Mouse (Mus musculus) olfactory bulb, adult 2 months (tissue): ENCODE measurements at regions not wholly inside any gene's neighbourhood (a gene's known extent, or its start where the extent isn't known, plus 50 kb on each side); places are given as distances from the start of the nearest gene placed in this dataset.

Experiments used
- CTCF ChIP-seq: fragments of 200-500 bp; IDR thresholded peaks from 2 replicates; pipeline ENCODE4 v1.5.1; 2012; ENCODE audit warnings: low read depth, mild to moderate bottlenecking, low read length, moderate library complexity; ENCODE audit not compliant: insufficient read depth
- POLR2A ChIP-seq: fragments of 200-500 bp; IDR thresholded peaks from 2 replicates; pipeline ENCODE4 v1.6.1; 2012; ENCODE audit warnings: mild to moderate bottlenecking, low read depth, low read length, moderate library complexity; ENCODE audit not compliant: insufficient read depth

DNA sequence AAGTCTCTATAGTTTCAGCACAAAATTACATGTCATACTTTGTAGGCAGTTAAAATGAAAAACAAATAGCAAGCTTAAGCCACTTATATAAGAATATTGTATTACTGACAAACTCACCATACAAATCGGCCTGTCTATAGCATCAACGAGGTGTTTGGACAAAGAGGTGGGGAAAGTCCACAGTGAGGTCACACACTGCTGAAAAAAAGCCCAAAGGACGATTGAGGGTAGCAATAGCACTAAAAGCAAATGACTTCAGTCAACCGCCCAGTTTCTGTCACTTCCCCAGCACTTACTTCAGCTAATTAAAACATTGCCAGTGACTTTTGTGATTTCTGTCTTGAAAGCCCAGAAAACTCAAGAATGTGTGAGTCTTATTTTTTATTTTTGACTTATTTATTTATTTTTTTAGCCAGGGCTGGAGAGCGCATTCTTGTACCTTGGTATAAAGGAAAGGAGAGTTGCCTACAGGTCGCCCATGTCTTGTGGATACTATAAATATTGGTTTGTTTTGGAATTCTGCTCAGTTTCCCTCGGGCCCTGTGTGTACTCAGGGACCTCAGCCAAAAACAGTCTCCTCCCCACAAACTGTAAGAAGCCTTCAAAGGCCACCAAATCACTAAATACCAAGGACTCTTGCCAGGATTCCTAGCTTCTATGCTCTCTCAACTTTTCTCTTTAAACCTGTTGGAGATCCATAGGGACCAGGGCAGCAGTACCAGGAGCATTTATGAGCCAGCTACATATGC, 71.2 kb upstream of the 4933415F23Rik start:
- TF ChIP-seq POLR2A (no peak), CTCF (no peak)
